23 mouse cellular contexts compared by ENCODE assay signal in genomic region chr7:115842251-115842650, GRCm38 (mm10).
"Had no signal": no experiment of that assay in that cellular context is flagged by ENCODE, and none has a peak within 500 bp of the region (broad histone marks: within the 10 kb centered on the region; RNA-seq: fewer than 3 reads in every experiment).

No protein-coding gene starts in this region.

- H3K4me2 ChIP-seq: intestine, embryonic 15.5 days; kidney, embryonic 15.5 days; limb, embryonic 13.5 days; lung, embryonic 14.5 days; midbrain, embryonic 13.5 days; neural tube, embryonic 13.5 days; stomach, embryonic 15.5 days had no signal

- H3K27ac ChIP-seq: intestine, embryonic 15.5 days; kidney, embryonic 15.5 days; limb, embryonic 10.5 days; limb, embryonic 13.5 days; macrophage; midbrain, embryonic 10.5 days; midbrain, embryonic 13.5 days; neural tube, embryonic 13.5 days; stomach, embryonic 15.5 days had no signal

- H3K9me3 ChIP-seq: intestine, embryonic 15.5 days; kidney, embryonic 15.5 days; limb, embryonic 10.5 days; limb, embryonic 13.5 days; megakaryocyte, embryonic 14.5 days; midbrain, embryonic 10.5 days; midbrain, embryonic 13.5 days; neural tube, embryonic 13.5 days; stomach, embryonic 15.5 days had no signal

- DNase-seq: kidney, adult 11 months; kidney, adult 8-10 months; kidney, postnatal 10 days; kidney, postnatal 36 days; layer of hippocampus, adult 9-11 months; lung, embryonic 14.5 days; retina, postnatal 1 day; right cerebral cortex, postnatal 25 days; spleen, adult 18-20 months; thymus, postnatal 36 days had no signal

- H3K9ac ChIP-seq: intestine, embryonic 15.5 days; kidney, embryonic 15.5 days; limb, embryonic 13.5 days; lung, embryonic 14.5 days; midbrain, embryonic 13.5 days; neural tube, embryonic 13.5 days; stomach, embryonic 15.5 days had no signal

- H3K27me3 ChIP-seq: intestine, embryonic 15.5 days; kidney, embryonic 15.5 days; limb, embryonic 13.5 days; megakaryocyte, embryonic 14.5 days; midbrain, embryonic 13.5 days; neural tube, embryonic 13.5 days; stomach, embryonic 15.5 days had no signal

- H3K4me3 ChIP-seq: intestine, embryonic 15.5 days; kidney, embryonic 15.5 days; limb, embryonic 10.5 days; limb, embryonic 13.5 days; megakaryocyte, embryonic 14.5 days; midbrain, embryonic 10.5 days; midbrain, embryonic 13.5 days; myocyte; neural tube, embryonic 13.5 days; stomach, embryonic 15.5 days had no signal

- H3K4me1 ChIP-seq: intestine, embryonic 15.5 days; kidney, embryonic 15.5 days; limb, embryonic 10.5 days; limb, embryonic 13.5 days; midbrain, embryonic 10.5 days; midbrain, embryonic 13.5 days; neural tube, embryonic 13.5 days; stomach, embryonic 15.5 days had no signal

- H3K36me3 ChIP-seq: intestine, embryonic 15.5 days; kidney, embryonic 15.5 days; limb, embryonic 10.5 days; limb, embryonic 13.5 days; midbrain, embryonic 10.5 days; midbrain, embryonic 13.5 days; neural tube, embryonic 13.5 days; stomach, embryonic 15.5 days had no signal

- ATAC-seq: intestine, embryonic 15.5 days; lung, postnatal 0 days; midbrain, embryonic 13.5 days; midbrain, embryonic 16.5 days had no signal
